Mouse (Mus musculus) hematopoietic multipotent progenitor cell, adult 10-12 weeks (in vitro differentiated cells): Measurements from ENCODE around the gene Insm1. TPM values are rescaled to one million over a fixed set of nuclear protein-coding genes. Genes with fewer than 3 reads are reported as not detected.

ENCODE experiments used
- polyA plus RNA-seq: library from polyadenylated mRNA; stranded (reverse); fragments of >175 nt; gene quantifications from 2 replicates; pipeline ENCODE4 v1.2.3, GENCODE M21; 2012; ENCODE audit warnings: low replicate concordance

Gene Insm1
- 0.48 and 3.2 TPM in 2 replicates for polyA plus RNA-seq

DNA sequence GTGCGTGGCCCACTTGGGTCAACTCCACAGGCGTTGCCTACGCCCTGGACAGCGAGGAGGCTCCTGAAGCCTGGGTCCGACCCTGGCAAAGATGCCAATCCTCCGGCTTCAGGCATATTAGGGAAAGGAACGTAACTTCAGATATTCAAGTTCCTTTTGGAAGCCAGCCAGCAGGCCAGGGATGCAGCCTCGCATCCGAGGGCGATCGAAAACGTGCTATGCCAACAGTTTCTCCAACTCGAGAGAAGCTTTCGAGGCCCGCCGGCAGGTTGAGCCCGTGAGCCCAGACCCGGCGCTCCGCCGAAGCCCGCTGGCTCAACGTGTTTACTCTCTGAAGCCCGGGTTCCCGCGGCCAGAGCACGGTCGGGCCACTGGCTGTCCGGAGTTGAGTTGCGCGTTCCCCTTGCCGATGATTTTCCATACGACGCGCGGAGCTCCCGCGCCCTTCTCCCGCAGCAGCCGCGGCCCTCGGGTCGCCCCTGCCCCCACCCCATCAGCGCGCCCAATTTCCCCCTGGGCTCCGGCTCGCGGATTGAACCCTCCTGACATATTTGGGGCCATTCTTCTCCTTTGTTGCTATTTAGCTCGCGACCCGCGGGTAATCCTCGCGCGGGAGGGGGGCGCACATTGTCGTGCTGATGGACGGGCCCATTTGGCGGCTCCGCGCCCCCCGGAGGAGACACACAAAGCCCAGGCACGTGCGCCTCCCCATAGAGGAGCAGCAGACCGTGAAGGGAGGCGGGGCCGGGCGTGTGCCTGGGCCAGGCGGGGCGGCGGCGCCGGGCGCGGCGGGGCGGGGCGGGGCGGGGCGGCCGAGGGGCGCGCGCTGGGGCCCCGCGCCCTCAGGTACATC, at the start of gene Insm1:
Insm1 (plus strand) TSS at position 846 of the 853 bp plus-strand sequence.

